Mouse (Mus musculus) cerebellum, postnatal 25 days (tissue): ENCODE measurements around the gene Nbea.

ENCODE experiments used
- DNase-seq, 2 experiments: peaks; one replicate each; pipeline ENCODE4 v3.0.0; 2021; ENCODE audit warnings: mixed read lengths in 2 of 2

Gene Nbea

GRCm38 (mm10) chr3:55587434-55587971 is 596.0 kb downstream of the Nbea start:
- DNase-seq = no peak
